Comparison of ENCODE assay signal across 22 mouse cellular contexts in the genomic region with DNA sequence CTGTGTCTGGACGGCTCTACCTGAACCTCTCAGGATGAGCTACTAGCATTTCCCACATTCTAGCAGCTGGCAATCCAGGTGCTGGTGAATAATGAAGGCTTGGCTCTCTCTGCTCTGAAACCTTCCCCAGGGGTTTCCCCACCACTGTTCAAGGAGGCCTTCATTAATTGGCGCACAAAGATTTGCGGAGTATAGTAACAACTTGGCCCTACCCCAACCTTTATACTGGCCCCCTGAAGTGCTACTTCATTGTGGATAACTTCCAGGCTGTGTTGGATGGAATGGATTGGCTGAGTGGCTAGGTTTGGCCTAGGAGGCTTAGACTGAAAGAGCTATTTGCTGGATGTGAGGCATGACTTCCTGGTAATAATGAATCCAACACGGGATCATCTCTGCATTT.
"Had no signal": no experiment of that assay in that cellular context is flagged by ENCODE, and none has a peak within 500 bp of the region (broad histone marks: within the 10 kb centered on the region; RNA-seq: fewer than 3 reads in every experiment).

No protein-coding gene starts in this region.

- H3K27ac ChIP-seq: lung, embryonic 15.5 days; macrophage; midbrain, embryonic 10.5 days; midbrain, embryonic 12.5 days; neural tube, embryonic 13.5 days; neural tube, embryonic 15.5 days had no signal

- H3K4me3 ChIP-seq: lung, embryonic 15.5 days; midbrain, embryonic 10.5 days; midbrain, embryonic 12.5 days; myocyte; neural tube, embryonic 13.5 days; neural tube, embryonic 15.5 days had no signal

- H3K27me3 ChIP-seq: lung, embryonic 15.5 days; midbrain, embryonic 12.5 days; neural tube, embryonic 13.5 days; neural tube, embryonic 15.5 days had no signal

- H3K4me1 ChIP-seq: midbrain, embryonic 10.5 days; midbrain, embryonic 12.5 days; neural tube, embryonic 13.5 days; neural tube, embryonic 15.5 days had no signal

- H3K36me3 ChIP-seq: lung, embryonic 15.5 days; midbrain, embryonic 10.5 days; midbrain, embryonic 12.5 days; neural tube, embryonic 13.5 days; neural tube, embryonic 15.5 days had no signal

- ATAC-seq: liver, postnatal 0 days; lung, postnatal 0 days; midbrain, embryonic 16.5 days had no signal

- DNase-seq: liver, postnatal 0 days; lung, adult 2 months; lung, postnatal 14 days; lung, postnatal 36 days; midbrain, embryonic 14.5 days; retina, postnatal 1 day; right cerebral cortex, adult 18-20 months; right cerebral cortex, postnatal 25 days; right cerebral cortex, postnatal 4 days; spleen, adult 18-20 months; thymus, adult 18-20 months; thymus, postnatal 25 days; thymus, postnatal 4 days had no signal

- H3K4me2 ChIP-seq: lung, embryonic 15.5 days; midbrain, embryonic 12.5 days; neural tube, embryonic 13.5 days; neural tube, embryonic 15.5 days had no signal

- H3K9me3 ChIP-seq: lung, embryonic 15.5 days; neural tube, embryonic 13.5 days; neural tube, embryonic 15.5 days had no signal

- H3K9ac ChIP-seq: liver, postnatal 0 days; lung, embryonic 15.5 days; midbrain, embryonic 12.5 days; neural tube, embryonic 13.5 days; neural tube, embryonic 15.5 days had no signal
